Mouse (Mus musculus) hindbrain, embryonic 14.5 days (tissue): Measurements from ENCODE around the gene Sobp. TPM values are rescaled to one million over a fixed set of nuclear protein-coding genes. Genes with fewer than 3 reads are reported as not detected.

Source experiments
- ATAC-seq: fragments of 200-750 bp; cut with Nextera tagmentation; 2 replicates; pipeline ENCODE4 v1.8.0; 2017; ENCODE audit warnings: moderate number of reproducible peaks, mild to moderate bottlenecking, moderate TSS enrichment, moderate library complexity; ENCODE audit not compliant: low FRiP score
- DNase-seq: peaks from one replicate; pipeline ENCODE4 v3.0.0-alpha.2; 2015; ENCODE audit warnings: low spot score
- H3K27ac ChIP-seq: fragments of 300-500 bp; sonication (generic); 2 replicates; pipeline ENCODE4 v1.5.1; 2014; ENCODE audit warnings: mild to moderate bottlenecking, moderate library complexity
- H3K27me3 ChIP-seq: fragments of 300-500 bp; sonication (generic); 2 replicates; pipeline ENCODE4 v1.6.1; 2014; ENCODE audit warnings: mild to moderate bottlenecking, low read length, mixed read lengths; ENCODE audit not compliant: control insufficient read depth, insufficient read depth
- H3K36me3 ChIP-seq: fragments of 300-500 bp; sonication (generic); replicated peaks from 2 replicates; pipeline ENCODE4 v1.6.1; 2014; ENCODE audit not compliant: control insufficient read depth, insufficient read depth
- H3K4me1 ChIP-seq: fragments of 300-500 bp; sonication (generic); replicated peaks from 2 replicates; pipeline ENCODE4 v1.6.1; 2014; ENCODE audit warnings: antibody characterized with exemption, low read length, mixed read lengths; ENCODE audit not compliant: control insufficient read depth, insufficient read depth
- H3K4me2 ChIP-seq: fragments of 300-500 bp; sonication (generic); replicated peaks from 2 replicates; pipeline ENCODE4 v1.6.1; 2014; ENCODE audit warnings: mild to moderate bottlenecking, moderate library complexity
- H3K4me3 ChIP-seq: fragments of 300-500 bp; sonication (generic); replicated peaks from 2 replicates; pipeline ENCODE4 v1.5.1; 2014; ENCODE audit warnings: mild to moderate bottlenecking, low read length
- H3K9ac ChIP-seq: fragments of 300-500 bp; sonication (generic); 2 replicates; pipeline ENCODE4 v1.6.1; 2014
- H3K9me3 ChIP-seq: fragments of 300-500 bp; sonication (generic); 2 replicates; pipeline ENCODE4 v1.6.1; 2016; ENCODE audit warnings: low read length; ENCODE audit not compliant: control insufficient read depth
- WGBS: fragments of 180-500 bp; shearing (Covaris S2); extraction: QIAGEN DNeasy Blood & Tissue Kit; methylation state at CpG from one replicate; pipeline ENCODE4 v1.1.7; 2014; 5-methylcytosine and 5-hydroxymethylcytosine counted together
- polyA plus RNA-seq: library from polyadenylated mRNA; unstranded; fragments of >200 nt; fragmentation: Nextera tagmentation; extraction: Ambion mirVana; gene quantifications from 2 replicates; pipeline ENCODE4 v1.2.1, GENCODE M21; 2014

Sobp gene
- polyA plus RNA-seq, 1 experiment from 2014 or later: 16.0 TPM

GRCm38 (mm10) chr10:43084087-43084366, 90.3 kb downstream of the Sobp start:
- peak overlapping the region; percentile 35 for H3K9ac ChIP-seq
- WGBS: 15% methylated on average over 6 of the region's 6 CpGs
- H3K9me3 ChIP-seq: no peaks in the 10 kb centered on the region
- peaks cover 22% of the 10 kb centered on the region; the same call in 1 of the 2 replicates for H3K36me3 ChIP-seq
- ATAC-seq (peak; percentile 9; the same call in 1 of the 2 replicates), DNase-seq (no peak)
- no peaks in the 10 kb centered on the region for H3K27me3 ChIP-seq
- peaks cover 20% of the 10 kb centered on the region for H3K4me1 ChIP-seq
- no peak overlapping the region for H3K4me3 ChIP-seq
- H3K27ac ChIP-seq: peak overlapping the region; percentile 68
- H3K4me2 ChIP-seq: no peak overlapping the region

GRCm38 (mm10) chr10:43083288-43084086, 90.8 kb downstream of the Sobp start:
- peak overlapping the region; percentile 68 for H3K27ac ChIP-seq
- H3K4me2 ChIP-seq: no peak overlapping the region
- WGBS: 39% methylated on average over 8 of the region's 9 CpGs
- no peaks in the 10 kb centered on the region for H3K27me3 ChIP-seq
- peak overlapping the region; percentile 35 for H3K9ac ChIP-seq
- peak; percentile 56; the same call in 1 of the 2 replicates for ATAC-seq
- peaks cover 20% of the 10 kb centered on the region for H3K4me1 ChIP-seq
- no peaks in the 10 kb centered on the region for H3K9me3 ChIP-seq
- no peak for DNase-seq
- peaks cover 17% of the 10 kb centered on the region; the same call in 1 of the 2 replicates for H3K36me3 ChIP-seq
- no peak overlapping the region for H3K4me3 ChIP-seq

- H3K27me3 ChIP-seq: no peaks in the 10 kb centered on the region
- no peak for ATAC-seq
- no peak for DNase-seq
- no peak overlapping the region for H3K27ac ChIP-seq
- WGBS: 76% methylated on average over 3 of the region's 3 CpGs
- H3K36me3 ChIP-seq: 0 out of 2 replicates have a peak, but pooled peaks cover 3% of the 10 kb centered on the region
- peaks cover 20% of the 10 kb centered on the region for H3K4me1 ChIP-seq
- H3K9ac ChIP-seq: no peak overlapping the region
- no peaks in the 10 kb centered on the region for H3K9me3 ChIP-seq
- no peak overlapping the region for H3K4me2 ChIP-seq
- no peak overlapping the region for H3K4me3 ChIP-seq
Measured at GRCm38 (mm10) chr10:43081316-43081715, 93.0 kb downstream of the Sobp start.

GRCm38 (mm10) chr10:43075535-43076152, 98.7 kb downstream of the Sobp start:
- Histone ChIP-seq H3K4me3 (no peak overlapping the region), H3K9me3 (no peaks in the 10 kb centered on the region), H3K36me3 (no peaks in the 10 kb centered on the region), H3K4me1 (peaks cover 32% of the 10 kb centered on the region), H3K27me3 (no peaks in the 10 kb centered on the region), H3K4me2 (no peak overlapping the region), H3K27ac (no peak overlapping the region), H3K9ac (0 out of 2 replicates have a peak overlapping the region, but pooled peaks have one; percentile 14)
- 62% methylated on average over 13 of the region's 13 CpGs for WGBS
- peak; percentile 64 for ATAC-seq
- DNase-seq: peak; percentile 68

GRCm38 (mm10) chr10:43073281-43073680, 101.0 kb downstream of the Sobp start:
- 26% methylated on average over 8 of the region's 8 CpGs for WGBS
- ATAC-seq (no peak), DNase-seq (no peak)
- Histone ChIP-seq H3K4me1 (peaks cover 32% of the 10 kb centered on the region), H3K9ac (0 out of 2 replicates have a peak overlapping the region, but pooled peaks have one; percentile 5), H3K27ac (peak overlapping the region; percentile 56), H3K4me3 (no peak overlapping the region), H3K9me3 (no peaks in the 10 kb centered on the region), H3K27me3 (no peaks in the 10 kb centered on the region), H3K4me2 (no peak overlapping the region), H3K36me3 (no peaks in the 10 kb centered on the region)

- Histone ChIP-seq H3K27ac (no peak overlapping the region), H3K27me3 (no peaks in the 10 kb centered on the region), H3K9ac (no peak overlapping the region), H3K36me3 (no peaks in the 10 kb centered on the region; the same call in 1 of the 2 replicates), H3K4me3 (no peak overlapping the region), H3K4me1 (peaks cover 31% of the 10 kb centered on the region), H3K4me2 (no peak overlapping the region), H3K9me3 (no peaks in the 10 kb centered on the region)
- no peak for ATAC-seq
- no peak for DNase-seq
- WGBS: 97% methylated on average over 6 of the region's 6 CpGs
Measured at GRCm38 (mm10) chr10:43070893-43071292, 103.4 kb downstream of the Sobp start.

GRCm38 (mm10) chr10:43065331-43065730, 109.0 kb downstream of the Sobp start:
- H3K4me1 ChIP-seq: peaks cover 13% of the 10 kb centered on the region
- no peak for DNase-seq
- H3K27me3 ChIP-seq: no peaks in the 10 kb centered on the region
- 87% methylated on average over 7 of the region's 7 CpGs for WGBS
- H3K4me3 ChIP-seq: no peak overlapping the region
- no peak overlapping the region for H3K27ac ChIP-seq
- no peak overlapping the region for H3K9ac ChIP-seq
- H3K9me3 ChIP-seq: no peaks in the 10 kb centered on the region
- H3K4me2 ChIP-seq: no peak overlapping the region
- peaks cover 10% of the 10 kb centered on the region; the same call in 1 of the 2 replicates for H3K36me3 ChIP-seq
- no peak for ATAC-seq

GRCm38 (mm10) chr10:43061519-43062105, 112.7 kb downstream of the Sobp start:
- no peaks in the 10 kb centered on the region for H3K9me3 ChIP-seq
- H3K4me1 ChIP-seq: peaks cover 13% of the 10 kb centered on the region
- DNase-seq (no peak), ATAC-seq (peak; percentile 46; the same call in 1 of the 2 replicates)
- no peaks in the 10 kb centered on the region for H3K27me3 ChIP-seq
- H3K4me2 ChIP-seq: no peak overlapping the region
- peak overlapping the region; percentile 32; the same call in 1 of the 2 replicates for H3K27ac ChIP-seq
- no peak overlapping the region for H3K9ac ChIP-seq
- H3K4me3 ChIP-seq: no peak overlapping the region
- WGBS: 62% methylated on average over 11 of the region's 11 CpGs
- H3K36me3 ChIP-seq: peaks cover 10% of the 10 kb centered on the region; the same call in 1 of the 2 replicates

- DNase-seq: no peak
- H3K9me3 ChIP-seq: no peaks in the 10 kb centered on the region
- WGBS: 63% methylated on average over 2 of the region's 2 CpGs
- no peak overlapping the region for H3K4me3 ChIP-seq
- H3K9ac ChIP-seq: no peak overlapping the region
- no peaks in the 10 kb centered on the region for H3K36me3 ChIP-seq
- ATAC-seq: peak; percentile 31; the same call in 1 of the 2 replicates
- peaks cover 8% of the 10 kb centered on the region; the same call in 1 of the 2 replicates for H3K4me1 ChIP-seq
- no peak overlapping the region for H3K27ac ChIP-seq
- H3K27me3 ChIP-seq: no peaks in the 10 kb centered on the region
- no peak overlapping the region for H3K4me2 ChIP-seq
Measured at GRCm38 (mm10) chr10:43055405-43055804, 118.9 kb downstream of the Sobp start.
